In the genomic region with DNA sequence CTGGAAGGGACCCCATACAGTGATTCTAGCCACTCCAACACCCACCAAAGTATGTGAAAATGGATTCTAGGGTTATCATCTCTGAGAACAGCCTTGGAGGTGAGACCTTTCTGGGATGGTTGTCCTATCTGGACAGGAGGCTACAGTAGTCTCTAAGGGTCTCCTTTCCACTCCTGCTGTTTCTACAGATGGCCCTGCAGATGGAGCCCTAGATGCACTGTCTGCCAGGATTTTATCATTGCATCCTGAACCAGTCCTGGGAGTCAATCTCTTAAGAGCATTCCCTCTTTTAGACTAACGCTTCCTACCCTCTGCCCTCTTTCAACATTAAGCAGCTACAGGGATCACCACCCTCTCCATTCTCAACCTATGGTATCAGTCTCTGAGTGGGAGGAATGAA, we compare ENCODE assay signal across 22 mouse cellular contexts.
A peak's percentile ranks its signal among the peaks of the same experiment; 100 is the strongest.
DNase-seq lines count a peak whose midpoint lies in the region; ATAC-seq and TF ChIP-seq lines count a peak whose summit lies in the region.
"Had no signal": no experiment of that assay in that cellular context is flagged by ENCODE, and none has a peak within 500 bp of the region (broad histone marks: within the 10 kb centered on the region; RNA-seq: fewer than 3 reads in every experiment).

No protein-coding gene starts in this region.

- no peaks in the 10 kb centered on the region for H3K4me1 ChIP-seq in midbrain, postnatal 0 days (ENCODE audit: insufficient read depth, low read length)
- H3K4me1 ChIP-seq in midbrain, embryonic 11.5 days (ENCODE audit: control insufficient read depth, insufficient read depth, low read length) = no peaks in the 10 kb centered on the region
- H3K4me1 ChIP-seq in stomach, postnatal 0 days (replicated peaks; ENCODE audit: control insufficient read depth, insufficient read depth) = no peaks in the 10 kb centered on the region
- H3K4me1 ChIP-seq: forebrain, embryonic 10.5 days; limb, embryonic 12.5 days; midbrain, embryonic 12.5 days had no signal

- no peak overlapping the region for H3K4me2 ChIP-seq in midbrain, postnatal 0 days (ENCODE audit: low read depth, low read length, poor library complexity, severe bottlenecking)
- H3K4me2 ChIP-seq in midbrain, embryonic 11.5 days = no peak overlapping the region
- no peak overlapping the region for H3K4me2 ChIP-seq in stomach, postnatal 0 days (replicated peaks; ENCODE audit: low read depth)
- H3K4me2 ChIP-seq: heart, embryonic 11.5 days; limb, embryonic 12.5 days; liver, embryonic 11.5 days; midbrain, embryonic 12.5 days had no signal

- peak; percentile 27 for TF ChIP-seq CTCF in midbrain, postnatal 0 days (IDR thresholded peaks at IDR 0.05)
- peak; percentile 11; the same call in 1 of the 2 replicates for TF ChIP-seq CTCF in stomach, postnatal 0 days (IDR thresholded peaks at IDR 0.05; ENCODE audit: low read depth)

- WGBS in midbrain, postnatal 0 days = 65% methylated on average over 1 of the region's 1 CpGs
- WGBS in midbrain, embryonic 11.5 days = 96% methylated on average over 1 of the region's 1 CpGs
- 83% methylated on average over 1 of the region's 1 CpGs for WGBS in stomach, postnatal 0 days

- H3K4me3 ChIP-seq in midbrain, postnatal 0 days (ENCODE audit: low read depth, low read length) = no peak overlapping the region
- H3K4me3 ChIP-seq in midbrain, embryonic 11.5 days (ENCODE audit: low read depth, low read length) = no peak overlapping the region
- H3K4me3 ChIP-seq in stomach, postnatal 0 days (ENCODE audit: low read depth, low read length) = no peak overlapping the region
- H3K4me3 ChIP-seq: forebrain, embryonic 10.5 days; limb, embryonic 12.5 days; midbrain, embryonic 12.5 days had no signal

- DNase-seq in heart, adult 11 months = peak; percentile 68
- DNase-seq in heart, adult 18-20 months = no peak
- DNase-seq in midbrain, postnatal 0 days (ENCODE audit: low spot score) = no peak
- no peak for DNase-seq in midbrain, embryonic 11.5 days (ENCODE audit: low spot score, missing footprints)
- peak; percentile 1 to 3 for DNase-seq in cerebellum, adult 18-20 months
- no peak for DNase-seq in stomach, postnatal 0 days (ENCODE audit: low spot score)
- no peak for DNase-seq in adipocyte (ENCODE audit: low spot score)
- DNase-seq: adrenal gland, postnatal 10 days; kidney, adult 11 months; liver, postnatal 0 days; lung, postnatal 10 days; thymus, adult 18-20 months; thymus, postnatal 4 days had no signal

- no peak for TF ChIP-seq EP300 in stomach, postnatal 0 days (optimal IDR thresholded peaks at IDR 0.05)

- no peaks in the 10 kb centered on the region for H3K36me3 ChIP-seq in midbrain, postnatal 0 days (ENCODE audit: insufficient read depth, low read length)
- no peaks in the 10 kb centered on the region for H3K36me3 ChIP-seq in midbrain, embryonic 11.5 days (ENCODE audit: control insufficient read depth, insufficient read depth, low read length)
- H3K36me3 ChIP-seq in stomach, postnatal 0 days (ENCODE audit: control insufficient read depth, insufficient read depth, low read length) = no peaks in the 10 kb centered on the region
- H3K36me3 ChIP-seq: forebrain, embryonic 10.5 days; G1E; limb, embryonic 12.5 days; midbrain, embryonic 12.5 days had no signal

- ATAC-seq in midbrain, postnatal 0 days (ENCODE audit: low FRiP score) = no peak
- no peak for ATAC-seq in midbrain, embryonic 11.5 days (ENCODE audit: low FRiP score)
- no peak for ATAC-seq in stomach, postnatal 0 days (ENCODE audit: low FRiP score, low TSS enrichment)
- ATAC-seq in frontal cortex, adult (ENCODE audit: low TSS enrichment) = no peak
- ATAC-seq: activated CD4-positive, CD25-positive, alpha-beta regulatory T cell, adult 4 months; hindbrain, embryonic 16.5 days; liver, postnatal 0 days had no signal

- no peaks in the 10 kb centered on the region for H3K27me3 ChIP-seq in midbrain, postnatal 0 days (ENCODE audit: insufficient read depth, low read length)
- H3K27me3 ChIP-seq in midbrain, embryonic 11.5 days (ENCODE audit: control insufficient read depth, insufficient read depth, low read length) = no peaks in the 10 kb centered on the region
- H3K27me3 ChIP-seq in stomach, postnatal 0 days (ENCODE audit: control insufficient read depth, insufficient read depth, low read length) = no peaks in the 10 kb centered on the region
- H3K27me3 ChIP-seq: limb, embryonic 12.5 days; midbrain, embryonic 12.5 days had no signal

- H3K9me3 ChIP-seq in midbrain, postnatal 0 days (ENCODE audit: low read length) = no peaks in the 10 kb centered on the region
- no peaks in the 10 kb centered on the region for H3K9me3 ChIP-seq in midbrain, embryonic 11.5 days (ENCODE audit: control insufficient read depth, low read length)
- no peaks in the 10 kb centered on the region for H3K9me3 ChIP-seq in stomach, postnatal 0 days (ENCODE audit: control insufficient read depth, low read length)
- H3K9me3 ChIP-seq: forebrain, embryonic 10.5 days; G1E; limb, embryonic 12.5 days; midbrain, embryonic 12.5 days had no signal

- no peak overlapping the region for H3K9ac ChIP-seq in midbrain, postnatal 0 days (replicated peaks; ENCODE audit: low read length, poor library complexity, severe bottlenecking)
- H3K9ac ChIP-seq in midbrain, embryonic 11.5 days (ENCODE audit: low read length) = no peak overlapping the region
- H3K9ac ChIP-seq in stomach, postnatal 0 days (ENCODE audit: low read length) = no peak overlapping the region
- H3K9ac ChIP-seq: limb, embryonic 12.5 days; liver, postnatal 0 days; midbrain, embryonic 12.5 days had no signal

- no peak overlapping the region for H3K27ac ChIP-seq in midbrain, postnatal 0 days (ENCODE audit: low read depth, low read length)
- H3K27ac ChIP-seq in midbrain, embryonic 11.5 days (ENCODE audit: low read depth, low read length) = no peak overlapping the region
- H3K27ac ChIP-seq in stomach, postnatal 0 days (replicated peaks) = no peak overlapping the region
- H3K27ac ChIP-seq: forebrain, embryonic 10.5 days; limb, embryonic 12.5 days; midbrain, embryonic 12.5 days had no signal

Comparison
In these comparisons a context has a peak if more than half of its experiments do, and no peak if none do; other contexts are left out.
1. DNase-seq: peak in heart, adult 11 months (single experiment) and cerebellum, adult 18-20 months (2 of 2); none in heart, adult 18-20 months (0 of 2), midbrain, postnatal 0 days (single experiment), midbrain, embryonic 11.5 days (single experiment), stomach, postnatal 0 days (single experiment) and adipocyte (single experiment).